Mouse (Mus musculus) CH12.LX (cell line): ENCODE data around the gene Akt3.

Source experiments
- CTCF ChIP-seq, 2 experiments: IDR thresholded peaks in 1 of 2; conservative IDR thresholded peaks in 1 of 2; 2 replicates each; pipeline ENCODE4 v1.5.1; 2011 to 2012; ENCODE audit warnings: low read depth in 2 of 2, low read length in 2 of 2, improper control_type of control experiment in 1 of 2, inconsistent platforms in 1 of 2, mild to moderate bottlenecking in 1 of 2, moderate library complexity in 1 of 2
- E2F4 ChIP-seq: IDR thresholded peaks from 2 replicates; pipeline ENCODE4 v1.6.1; 2011; ENCODE audit warnings: low read depth, low read length, improper control_type of control experiment; ENCODE audit not compliant: insufficient replicate concordance
- EP300 ChIP-seq: IDR thresholded peaks from 2 replicates; pipeline ENCODE4 v1.6.1; 2011; ENCODE audit warnings: low read length, improper control_type of control experiment
- KAT2A ChIP-seq: IDR thresholded peaks from 2 replicates; pipeline ENCODE4 v1.6.1; 2012; ENCODE audit warnings: low read length, improper control_type of control experiment, inconsistent platforms; ENCODE audit not compliant: insufficient replicate concordance
- MXI1 ChIP-seq: IDR thresholded peaks from 2 replicates; pipeline ENCODE4 v1.6.1; 2011; ENCODE audit warnings: mild to moderate bottlenecking, low read depth, low read length, improper control_type of control experiment

- TF ChIP-seq KAT2A (no peak), EP300 (no peak), CTCF (conservative IDR thresholded peaks at IDR 0.05 in 1 of 2, IDR thresholded peaks at IDR 0.05 in 1 of 2; ENCODE audit: low read depth in 2 of 2, low read length in 2 of 2) (no peak), MXI1 (no peak), E2F4 (no peak)
These were observed 284.5 kb downstream of the Akt3 start for GRCm38 (mm10) chr1:176973356-176974088.
